Mouse (Mus musculus) cerebellum, adult (tissue): ENCODE results near the gene Neurog1.

Experiments used
- ATAC-seq: cut with Nextera tagmentation; 2 replicates; pipeline ENCODE4 v1.9.2; 2017; ENCODE audit warnings: mild to moderate bottlenecking, moderate library complexity, mixed read lengths; ENCODE audit not compliant: insufficient number of reproducible peaks, low FRiP score, low TSS enrichment

The Neurog1 gene

DNA sequence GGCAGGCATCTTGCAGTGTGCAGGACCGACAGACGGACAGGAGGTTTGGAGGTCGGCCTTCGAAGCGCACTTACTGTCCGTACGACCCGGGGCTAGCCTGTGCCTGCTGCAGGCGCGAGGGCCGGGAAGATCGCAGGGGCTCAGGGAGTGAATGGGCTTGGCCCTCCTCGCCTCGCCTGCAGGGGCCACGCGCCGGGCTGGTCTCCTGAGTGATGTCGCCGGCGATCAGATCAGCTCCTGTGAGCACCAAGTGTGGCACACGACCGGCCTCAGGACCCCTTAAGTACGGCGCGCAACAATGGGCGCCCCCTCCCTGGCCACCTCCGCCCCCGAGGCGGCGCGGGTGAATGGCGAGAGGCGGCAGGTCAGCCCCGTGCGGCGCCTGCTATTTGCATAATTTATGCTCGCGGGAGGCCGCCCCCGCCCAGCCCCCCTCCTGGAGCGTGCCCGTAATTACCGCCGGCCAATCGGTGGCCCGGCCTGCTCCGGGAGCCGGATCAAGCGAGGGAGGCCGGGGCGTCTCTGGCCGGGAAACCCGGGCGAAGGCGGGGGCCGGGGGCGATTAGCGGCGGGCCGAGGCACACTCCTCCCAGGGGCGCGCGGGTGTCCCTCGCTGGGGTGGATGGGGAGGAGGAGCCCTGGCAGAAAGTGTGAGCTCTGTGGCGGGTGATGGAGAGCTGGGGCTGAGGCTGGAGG, at the start of gene Neurog1:
Gene Neurog1, minus strand, starts transcription at position 240 of the 696 bp plus-strand sequence.
- ATAC-seq = no peak; the same call in 1 of the 2 replicates

DNA sequence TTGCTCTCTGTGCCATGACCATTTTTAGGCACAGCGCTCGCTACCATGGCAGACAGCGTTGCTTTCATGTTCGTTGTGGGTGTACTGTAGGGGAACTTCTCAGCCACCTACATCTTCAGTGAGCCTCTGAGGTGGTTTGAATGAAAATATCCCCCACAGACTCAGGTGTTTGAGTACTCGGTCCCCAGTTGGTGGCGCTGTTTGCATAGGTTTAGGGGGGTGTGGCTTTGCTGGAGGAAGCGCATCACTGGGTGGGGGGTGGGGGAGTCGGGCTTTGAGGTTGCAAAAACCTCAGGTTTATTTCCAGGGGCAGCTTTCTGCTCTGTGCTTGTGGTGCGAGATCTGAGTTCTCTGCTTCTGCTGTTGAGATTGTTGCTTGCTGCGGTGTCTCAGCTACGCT, 47.4 kb upstream of the Neurog1 start:
- no peak for ATAC-seq

DNA sequence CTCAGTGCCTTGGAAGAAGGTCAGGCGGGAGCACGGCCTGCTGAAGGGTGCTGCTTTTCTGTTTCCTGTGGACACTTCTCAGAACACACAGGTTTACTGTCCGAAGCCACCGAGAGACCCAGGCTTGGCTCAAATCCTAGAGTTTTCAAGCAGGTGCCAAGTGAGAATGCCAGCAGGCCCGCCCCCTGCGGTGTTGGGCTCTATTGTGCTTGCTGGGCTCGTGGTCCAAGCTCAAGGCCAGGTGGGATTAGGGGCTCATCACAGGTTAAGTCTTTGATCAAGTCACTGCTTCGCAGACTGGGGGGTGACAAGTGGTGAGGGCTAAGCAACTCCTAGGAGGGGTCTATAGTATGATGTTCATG, 44.7 kb upstream of the Neurog1 start:
- ATAC-seq = no peak

DNA sequence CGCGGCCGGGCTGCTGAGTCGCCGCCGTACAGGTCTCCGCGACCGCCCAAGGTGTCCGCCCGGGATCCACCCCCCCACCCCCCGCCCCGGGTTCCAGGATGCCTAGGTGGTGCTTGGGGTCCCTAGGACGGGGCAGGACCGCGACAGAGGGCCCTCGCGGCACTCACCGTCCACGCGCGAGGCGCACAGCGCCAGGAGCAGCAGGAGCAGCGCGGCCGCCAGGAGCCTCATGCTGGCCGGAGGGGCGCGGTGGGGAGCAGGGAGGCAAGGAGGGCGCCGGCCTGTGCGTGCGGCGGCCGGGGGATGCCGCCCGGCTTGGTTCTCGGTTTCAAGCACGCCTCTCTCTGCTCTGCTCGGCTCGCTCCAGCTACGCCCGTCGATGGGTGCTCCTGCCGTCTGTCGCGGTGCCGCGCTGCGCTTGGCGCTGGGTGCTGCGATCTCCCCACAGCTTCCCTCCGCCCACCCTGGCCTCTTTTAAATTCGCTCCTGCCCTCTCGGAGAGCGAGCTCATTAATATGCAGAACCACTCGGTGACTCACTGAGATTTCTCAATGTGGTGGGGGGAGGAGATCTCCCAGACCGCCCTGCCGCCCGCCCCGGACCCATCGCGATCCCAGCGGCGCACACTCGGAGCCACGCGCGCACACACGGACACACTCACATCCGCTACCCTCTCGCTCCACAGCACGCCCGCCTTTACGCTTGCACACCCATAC, 44.1 kb upstream of the Neurog1 start, which contains the start of gene Cxcl14:
Gene Cxcl14, minus strand, starts transcription at position 609 of the 716 bp plus-strand sequence.
- ATAC-seq = no peak

DNA sequence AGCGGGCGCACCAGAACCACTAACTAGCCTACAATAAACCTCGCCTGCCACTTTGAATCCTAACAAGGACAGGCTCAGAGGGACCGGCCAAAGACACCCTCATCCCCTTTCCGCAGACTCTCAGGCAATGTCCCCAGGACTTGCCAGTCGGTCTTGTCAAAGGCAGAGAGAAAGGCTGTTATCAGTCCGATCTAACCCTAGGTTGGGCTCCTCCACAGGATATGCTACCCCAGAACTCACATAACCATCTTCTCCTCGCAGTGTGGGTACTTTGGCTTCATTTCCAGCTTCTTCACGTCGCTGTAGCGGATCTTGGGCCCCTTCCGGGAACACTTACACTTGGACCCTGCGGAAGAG, 43.6 kb upstream of the Neurog1 start:
- no peak for ATAC-seq

DNA sequence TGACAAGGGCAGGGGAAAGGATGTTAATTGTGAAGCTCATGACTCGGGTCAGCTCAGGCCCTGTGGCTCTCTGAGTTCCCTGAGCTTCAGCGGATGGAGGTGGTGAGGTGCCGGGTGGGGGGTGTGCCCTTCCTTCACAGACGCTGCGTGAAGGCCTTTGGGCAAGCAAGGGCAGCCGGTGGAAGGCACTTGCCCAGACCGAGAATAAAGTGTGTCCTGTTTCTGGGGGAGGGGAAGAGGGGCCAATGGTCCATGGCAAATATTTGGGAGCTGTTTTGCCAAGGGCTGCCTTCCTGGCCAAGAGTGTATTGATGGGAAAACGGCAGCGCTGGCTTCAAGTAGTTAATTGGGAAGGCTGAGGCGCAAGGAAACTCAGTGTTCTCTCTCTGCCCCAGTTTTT, 42.9 kb upstream of the Neurog1 start:
- no peak for ATAC-seq

DNA sequence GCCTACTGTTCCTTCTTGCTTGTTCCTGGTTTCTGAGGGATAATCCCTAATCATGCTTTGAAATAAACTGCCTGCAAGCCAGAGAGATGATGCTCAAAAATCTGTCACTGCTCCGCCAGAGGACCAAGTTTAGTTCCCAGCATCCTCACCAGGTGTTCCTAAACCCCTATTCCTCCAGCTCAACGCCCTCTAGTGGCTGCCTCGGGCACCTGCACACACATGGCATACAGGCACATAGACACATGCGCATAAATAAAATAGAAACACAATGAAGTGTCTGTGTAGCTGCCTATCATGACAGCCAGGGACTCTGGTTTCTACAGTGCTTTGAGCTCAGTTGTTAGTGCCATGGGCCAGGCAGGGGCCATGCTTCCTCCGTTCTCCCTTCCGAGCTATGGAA, 38.0 kb upstream of the Neurog1 start:
- ATAC-seq = no peak

DNA sequence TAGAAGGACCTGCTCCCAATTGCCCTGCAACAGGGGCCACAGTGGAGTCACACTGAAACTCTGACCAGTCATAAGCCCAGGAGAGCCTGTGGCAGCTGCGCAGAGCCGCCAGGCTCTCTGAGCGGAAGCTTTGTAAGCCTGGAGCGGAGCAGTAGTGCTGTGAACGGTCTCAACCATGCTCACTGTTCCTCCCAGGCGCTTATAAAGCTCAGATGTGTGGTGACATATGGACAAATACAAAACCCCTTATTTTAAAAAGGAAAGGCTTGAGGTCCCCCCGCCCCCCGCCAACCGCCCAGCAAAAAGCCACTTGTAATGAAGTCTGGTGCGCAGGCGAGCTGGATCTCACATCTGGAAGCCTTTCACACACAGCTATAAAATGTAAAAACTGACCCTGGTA, 37.3 kb upstream of the Neurog1 start:
- no peak for ATAC-seq

DNA sequence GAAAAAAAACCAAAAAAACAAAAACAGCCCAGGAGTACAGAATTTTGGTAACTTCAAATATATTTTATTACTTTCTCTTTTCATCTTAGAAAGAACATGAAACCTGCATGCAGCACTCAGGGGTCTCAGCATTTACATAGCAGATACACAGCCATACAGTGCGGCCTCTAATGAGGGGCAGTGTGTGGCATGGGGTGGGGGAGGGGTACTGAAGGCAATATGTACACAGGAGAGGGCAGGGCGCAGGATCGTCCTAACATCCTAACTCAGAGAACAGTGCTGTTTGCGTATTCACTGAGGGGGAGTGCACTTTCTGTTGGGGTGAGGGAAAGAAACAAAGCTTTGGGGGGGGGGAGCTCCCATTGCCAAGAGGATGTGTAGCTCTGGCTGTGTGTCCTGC, 36.6 kb upstream of the Neurog1 start:
- ATAC-seq = no peak

DNA sequence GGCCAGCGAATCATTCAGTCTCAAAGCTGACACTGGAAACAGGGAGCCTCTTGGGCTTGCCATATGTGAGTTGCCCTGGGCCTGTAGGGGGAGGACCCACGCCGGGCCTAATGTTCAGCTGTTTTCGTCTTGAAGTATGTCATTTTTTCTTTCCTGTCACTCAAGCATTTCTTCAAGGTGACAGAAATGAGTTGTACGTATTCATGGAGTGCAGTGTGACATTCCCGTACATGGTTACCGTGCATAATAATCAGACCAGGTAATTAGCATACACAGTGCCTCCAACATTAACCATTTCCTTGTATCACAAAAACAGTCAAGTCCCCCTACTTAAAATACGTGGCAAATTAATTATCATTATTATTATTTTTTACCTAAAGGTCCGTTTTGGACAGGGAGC, 35.1 kb upstream of the Neurog1 start:
- no peak for ATAC-seq

DNA sequence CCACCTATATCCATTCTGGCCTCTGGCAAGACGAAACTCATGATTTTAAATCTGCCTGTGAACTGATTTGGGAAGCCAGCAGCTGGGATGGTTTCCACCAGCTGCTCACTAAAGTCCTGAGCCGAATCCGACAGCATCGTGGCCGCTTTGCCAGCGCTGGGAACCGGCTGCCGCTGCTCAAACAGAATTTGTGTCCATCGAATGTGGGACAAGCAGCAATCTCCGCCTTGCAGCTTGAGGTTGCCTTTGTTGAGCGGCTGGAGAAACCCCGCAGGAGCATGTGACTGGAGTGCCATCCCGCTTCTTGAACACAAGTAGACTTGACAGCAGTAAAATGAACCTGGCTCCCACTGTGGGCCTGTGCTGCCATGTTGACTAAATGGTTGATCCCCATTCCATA, 31.4 kb upstream of the Neurog1 start:
- ATAC-seq = no peak

DNA sequence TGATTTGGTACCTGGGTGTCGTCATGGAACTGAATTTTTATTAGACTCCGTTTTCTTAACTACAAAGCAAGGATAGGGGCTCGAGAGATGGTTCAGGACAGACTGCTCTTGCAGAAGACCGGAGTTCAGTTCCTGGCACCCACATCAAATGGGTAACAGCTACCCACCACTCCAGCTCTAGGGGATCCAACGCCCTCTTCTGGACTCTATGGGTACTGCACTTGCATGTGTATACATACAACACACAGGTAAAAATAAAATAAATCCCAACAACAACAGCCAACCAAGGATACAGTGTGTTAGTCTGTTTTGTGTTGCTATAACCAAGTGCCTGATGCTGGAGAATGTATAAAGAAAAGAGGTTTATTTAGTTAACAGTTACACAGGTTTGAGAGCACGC, 28.4 kb upstream of the Neurog1 start:
- no peak for ATAC-seq

DNA sequence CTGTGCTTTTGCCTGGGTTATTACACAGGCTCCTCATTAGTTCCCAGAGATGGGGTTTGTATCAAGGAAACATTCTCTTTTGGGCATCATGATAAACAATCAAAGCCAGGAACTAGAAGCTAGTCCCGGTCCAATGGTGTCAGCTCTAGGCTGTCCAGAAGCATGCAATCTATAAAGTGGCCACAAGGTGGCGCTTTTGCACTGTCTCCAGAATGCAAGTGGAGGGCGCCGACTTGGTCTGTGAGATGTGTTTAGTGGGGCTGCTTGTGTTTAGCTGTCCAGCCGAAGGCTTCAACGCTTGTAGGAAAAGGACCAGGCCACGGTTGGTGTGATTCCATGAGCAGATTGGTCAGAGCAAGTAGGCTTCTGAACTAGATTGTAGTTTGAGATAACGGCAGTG, 27.5 kb upstream of the Neurog1 start:
- 0 out of 2 replicates have a peak, but pooled peaks have one; percentile 62 for ATAC-seq

DNA sequence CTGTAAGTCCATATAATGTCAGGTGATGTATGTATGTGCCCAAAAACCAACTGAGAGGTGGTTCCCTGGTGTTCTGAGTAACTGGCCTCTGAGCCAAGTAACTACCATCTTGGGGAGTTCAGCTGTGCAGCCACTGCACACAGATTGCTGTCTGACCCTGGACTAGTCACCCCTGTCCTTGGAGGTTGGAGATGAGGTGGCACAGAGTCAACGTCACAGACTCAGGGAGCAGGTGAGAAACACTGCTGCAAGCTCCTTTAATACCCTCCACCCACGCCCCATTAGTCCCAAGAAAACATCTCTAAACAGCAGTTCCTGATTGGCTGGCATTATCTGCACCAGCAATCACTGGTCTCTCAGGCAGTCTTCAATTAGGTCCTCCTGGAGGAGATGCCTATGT, 23.2 kb upstream of the Neurog1 start:
- no peak for ATAC-seq

DNA sequence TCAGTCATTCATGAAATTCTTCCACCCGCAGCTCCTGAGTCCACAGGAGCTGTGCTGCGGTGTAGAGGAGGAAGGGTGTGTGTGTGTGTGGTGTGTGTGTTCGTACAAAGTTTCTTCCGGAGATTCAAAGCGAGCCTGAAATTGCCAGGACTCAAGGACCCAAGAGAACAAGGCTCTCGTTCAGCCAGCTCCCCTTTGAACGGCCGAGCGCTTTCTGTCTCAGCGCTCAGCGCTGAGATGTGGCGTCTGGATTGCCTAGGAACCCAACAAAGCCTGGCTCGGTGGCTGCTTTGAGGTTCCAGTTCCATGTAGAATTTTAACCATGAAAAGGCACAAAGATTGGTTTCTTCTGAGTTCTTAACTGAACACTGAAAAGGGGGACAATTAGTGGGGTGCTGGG, 18.2 kb upstream of the Neurog1 start:
- ATAC-seq = no peak

DNA sequence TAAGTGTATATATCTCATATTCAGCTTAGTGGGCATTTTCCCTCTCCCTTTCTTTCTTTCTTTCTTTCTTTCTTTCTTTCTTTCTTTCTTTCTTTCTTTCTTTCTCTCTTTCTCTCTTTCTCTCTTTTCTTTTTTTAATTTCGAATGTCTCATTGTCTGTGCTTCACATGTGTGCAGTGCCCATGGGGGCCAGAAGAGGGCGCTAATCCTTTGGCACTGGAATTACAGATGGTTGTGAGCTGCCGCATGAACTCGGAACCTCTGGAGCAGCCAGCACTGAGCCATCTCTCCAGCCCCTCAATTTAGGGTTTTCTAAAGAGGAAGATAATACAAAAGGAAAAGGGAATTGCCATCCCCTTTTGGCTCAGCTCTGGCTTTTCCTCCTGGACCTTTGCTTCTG, 15.4 kb upstream of the Neurog1 start:
- ATAC-seq = no peak

DNA sequence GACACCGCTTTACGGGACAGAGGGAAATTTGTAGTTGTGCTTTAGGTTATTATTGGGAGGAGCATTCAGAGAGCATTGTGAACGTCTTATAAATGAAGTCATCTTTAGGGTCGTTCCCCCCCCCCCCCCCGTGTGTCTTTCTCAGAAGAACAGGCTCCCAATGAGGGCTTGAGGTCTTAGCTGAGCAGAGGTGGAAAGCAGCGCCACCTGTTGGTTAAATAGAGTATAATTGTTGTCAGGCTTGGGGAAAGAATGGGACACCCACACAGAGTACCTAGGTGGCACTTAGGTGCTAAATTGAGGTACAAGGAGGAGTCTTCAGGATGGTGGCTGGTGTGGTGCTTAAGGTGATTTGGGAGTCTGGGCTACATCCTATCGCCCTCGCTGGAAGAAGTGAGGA, 14.5 kb upstream of the Neurog1 start:
- no peak for ATAC-seq

DNA sequence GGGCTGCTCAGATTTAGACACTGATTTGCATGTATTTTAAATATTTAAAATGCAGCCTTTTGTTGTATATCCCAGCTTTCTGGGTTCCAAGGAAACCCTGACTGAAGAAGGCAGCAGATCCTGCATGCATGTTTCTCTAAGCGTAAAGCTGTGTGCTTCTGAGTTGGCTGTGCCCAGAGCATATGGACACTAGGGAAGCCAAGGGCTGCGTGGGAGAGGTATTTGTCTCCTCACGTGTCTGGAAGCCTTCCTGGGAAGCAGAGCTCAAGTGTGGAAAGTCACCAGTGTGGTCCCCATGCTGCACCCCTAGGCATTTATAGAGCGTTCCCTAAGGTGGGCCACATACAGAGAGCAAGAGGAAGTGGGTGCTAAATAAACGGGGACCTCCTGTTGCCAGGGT, 13.7 kb upstream of the Neurog1 start:
- ATAC-seq = no peak

DNA sequence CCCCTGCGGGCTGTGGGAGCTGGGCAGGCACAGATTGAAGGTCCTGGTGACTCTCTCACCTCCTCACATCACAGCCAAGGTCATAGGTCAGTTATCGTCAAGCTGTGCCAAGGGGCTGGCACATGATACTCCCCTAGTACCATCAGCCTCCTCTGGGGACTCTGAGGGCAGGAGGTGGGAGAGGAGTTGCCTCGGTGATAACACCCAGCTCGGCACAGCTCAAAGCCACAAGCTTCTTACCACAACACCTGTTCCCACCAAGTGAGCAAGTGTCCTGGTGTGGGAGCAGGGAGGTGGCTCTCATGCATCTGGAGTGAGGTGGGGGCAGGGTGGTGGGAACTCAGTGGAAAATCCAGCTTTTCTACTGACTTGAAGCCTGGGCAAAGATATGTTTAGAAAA, 10.3 kb upstream of the Neurog1 start:
- ATAC-seq = no peak

DNA sequence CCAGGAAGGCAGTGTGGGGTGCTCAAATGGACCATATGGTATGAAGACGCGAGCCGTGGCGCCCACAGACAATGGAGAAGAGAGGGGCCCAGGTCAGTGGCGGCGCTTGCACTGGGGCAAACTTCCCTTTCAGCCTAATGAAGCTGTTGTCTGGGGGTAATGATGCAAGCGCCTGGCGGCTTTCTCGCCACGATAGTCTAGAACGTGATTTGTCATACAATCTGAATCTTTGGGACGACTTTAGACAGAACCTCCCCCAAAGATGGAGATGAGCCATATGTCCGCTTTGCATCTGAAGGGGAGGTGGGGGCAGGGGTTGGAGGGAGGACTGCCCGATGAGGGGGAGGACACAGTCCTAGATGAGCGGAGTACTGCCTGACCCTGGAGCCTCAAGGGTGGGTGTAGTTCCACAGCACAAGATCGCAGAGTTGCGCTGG, 8.4 kb upstream of the Neurog1 start:
- ATAC-seq = no peak

DNA sequence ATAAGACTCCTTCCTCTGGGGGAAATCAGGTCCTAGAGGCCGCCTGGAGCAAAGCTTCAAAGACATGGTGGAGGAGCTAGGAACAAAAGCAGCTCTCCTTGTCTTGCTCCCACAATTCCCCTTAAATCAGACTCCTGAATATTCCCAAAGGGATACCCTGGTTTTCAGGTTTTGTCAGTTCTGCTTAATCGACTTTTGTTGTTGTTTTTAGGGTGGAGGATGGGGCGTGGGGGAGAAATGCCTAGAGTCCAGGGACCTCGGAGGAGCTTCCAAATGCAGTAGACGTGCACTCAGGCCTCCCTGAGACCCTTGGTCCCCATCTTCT, 7.9 kb upstream of the Neurog1 start:
- no peak for ATAC-seq
